Mouse (Mus musculus): ENCODE results near the gene Gaa. TPM values are rescaled to one million over a fixed set of nuclear protein-coding genes. Genes with fewer than 3 reads are reported as not detected.
A peak's percentile ranks its signal among the peaks of the same experiment; 100 is the strongest.
"Not testable (repeated sequence)": the region's sequence is repeated elsewhere in the genome, so short reads cannot be mapped to it uniquely, and the experiment has no call there.

Gaa gene
- polyA plus RNA-seq, 1 experiment from 2014 or later: 74.7 TPM

DNA sequence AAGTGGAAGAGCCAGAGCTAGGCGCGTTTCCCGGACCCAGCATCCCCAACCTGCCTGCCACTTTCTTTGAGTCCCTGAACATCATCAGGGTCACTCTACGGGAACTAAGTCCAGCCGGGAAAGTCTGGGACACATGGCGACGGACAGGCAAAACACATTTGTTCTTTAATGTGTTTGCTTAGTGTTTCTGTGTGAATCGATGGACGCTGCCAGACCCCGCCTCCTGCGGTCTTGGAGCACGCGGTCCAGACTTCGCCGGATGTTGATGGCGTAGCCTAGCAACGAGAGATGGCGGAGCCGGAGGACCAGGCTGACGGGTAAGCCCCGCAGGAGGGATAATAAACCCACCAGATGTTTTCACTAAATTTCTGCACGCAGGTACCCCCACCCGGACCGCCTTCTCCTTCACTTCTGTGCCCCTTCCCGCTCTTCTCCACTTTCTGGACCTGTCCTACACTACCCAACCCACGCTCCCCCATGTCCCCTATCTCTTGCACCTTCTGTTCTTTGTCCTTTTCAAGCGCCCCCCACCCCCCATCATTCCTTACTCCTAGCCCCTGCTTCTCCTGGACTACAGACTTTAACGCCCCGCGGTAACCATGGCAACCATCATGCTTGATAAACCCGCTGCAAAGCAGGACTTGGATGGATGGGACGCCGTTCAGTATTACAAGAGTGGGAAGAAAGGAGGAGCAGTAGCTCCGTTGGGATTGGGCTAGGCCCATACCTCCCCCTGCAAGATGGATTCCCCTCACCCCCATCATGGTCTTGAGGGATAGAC, 38.7 kb upstream of the Gaa start:
- under 1% methylated on average over 34 of the region's 34 CpGs for WGBS
- Histone ChIP-seq H3K4me3 (replicated peaks; ENCODE audit: low read length) (peak overlapping the region; percentile 77), H3K4me1 (ENCODE audit: control insufficient read depth, insufficient read depth, low read length) (peaks cover 17% of the 10 kb centered on the region), H3K36me3 (ENCODE audit: control insufficient read depth, insufficient read depth, low read length) (no peaks in the 10 kb centered on the region), H3K27ac (ENCODE audit: low read length) (peak overlapping the region; percentile 31; the same call in 1 of the 2 replicates), H3K9ac (ENCODE audit: low read length) (peak overlapping the region; percentile 81), H3K4me2 (ENCODE audit: low read depth, low read length) (peak overlapping the region; percentile 95), H3K27me3 (ENCODE audit: control insufficient read depth, insufficient read depth, low read length) (peaks cover 2% of the 10 kb centered on the region; the same call in 1 of the 2 replicates), H3K9me3 (replicated peaks; ENCODE audit: control insufficient read depth, low read length) (no peaks in the 10 kb centered on the region)
- ATAC-seq (ENCODE audit: insufficient read depth, low FRiP score): peak; percentile 73; the same call in 1 of the 2 replicates

DNA sequence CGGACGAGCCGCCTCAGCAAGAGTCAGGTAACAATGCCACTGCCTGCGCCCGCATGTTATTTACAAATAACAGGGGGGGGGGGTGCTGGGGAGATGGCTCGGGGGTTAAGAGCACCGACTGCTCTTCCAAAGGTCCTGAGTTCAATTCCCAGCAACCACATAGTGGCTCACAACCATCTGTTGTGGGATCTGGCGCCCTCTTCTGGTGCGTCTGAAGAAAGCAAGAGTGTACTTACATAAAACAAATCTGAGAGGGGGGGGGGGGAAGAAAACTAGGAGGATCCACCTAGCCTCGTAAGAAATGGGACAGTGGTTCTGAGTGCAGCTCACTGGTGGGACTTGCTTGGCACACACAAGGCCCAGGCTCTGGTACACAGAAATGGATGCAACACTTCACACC, 32.9 kb upstream of the Gaa start:
- Histone ChIP-seq H3K27me3 (ENCODE audit: control insufficient read depth, insufficient read depth, low read length) (no peaks in the 10 kb centered on the region), H3K4me3 (replicated peaks; ENCODE audit: low read length) (no peak overlapping the region), H3K4me1 (ENCODE audit: control insufficient read depth, insufficient read depth, low read length) (0 out of 2 replicates have a peak, but pooled peaks cover 3% of the 10 kb centered on the region), H3K36me3 (ENCODE audit: control insufficient read depth, insufficient read depth, low read length) (no peaks in the 10 kb centered on the region), H3K4me2 (ENCODE audit: low read depth, low read length) (no peak overlapping the region), H3K9ac (ENCODE audit: low read length) (no peak overlapping the region), H3K9me3 (replicated peaks; ENCODE audit: control insufficient read depth, low read length) (no peaks in the 10 kb centered on the region), H3K27ac (ENCODE audit: low read length) (no peak overlapping the region)
- ATAC-seq (ENCODE audit: insufficient read depth, low FRiP score): no peak
- WGBS: 92% methylated on average over 10 of the region's 10 CpGs

DNA sequence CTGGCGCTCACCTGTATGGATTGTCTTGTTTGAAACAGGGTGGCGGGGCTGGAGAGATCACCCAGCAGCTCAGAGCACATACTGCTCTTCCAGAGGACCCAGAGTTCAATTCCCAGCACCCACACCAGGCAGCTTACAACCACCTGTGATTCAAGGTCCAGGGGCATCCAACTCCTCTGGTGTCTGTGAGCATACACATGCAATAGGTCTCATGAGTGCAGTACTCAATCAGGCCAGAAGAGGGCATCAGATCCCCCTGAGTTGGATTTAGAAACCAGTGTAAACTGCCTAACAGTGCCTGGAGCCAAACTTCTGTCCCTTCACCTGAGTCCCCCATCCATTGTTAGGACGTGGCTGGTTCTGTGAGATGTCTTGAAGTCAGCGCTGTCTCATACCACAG, 32.1 kb upstream of the Gaa start:
- H3K4me2 ChIP-seq (ENCODE audit: low read depth, low read length): no peak overlapping the region
- H3K27me3 ChIP-seq (ENCODE audit: control insufficient read depth, insufficient read depth, low read length): no peaks in the 10 kb centered on the region

DNA sequence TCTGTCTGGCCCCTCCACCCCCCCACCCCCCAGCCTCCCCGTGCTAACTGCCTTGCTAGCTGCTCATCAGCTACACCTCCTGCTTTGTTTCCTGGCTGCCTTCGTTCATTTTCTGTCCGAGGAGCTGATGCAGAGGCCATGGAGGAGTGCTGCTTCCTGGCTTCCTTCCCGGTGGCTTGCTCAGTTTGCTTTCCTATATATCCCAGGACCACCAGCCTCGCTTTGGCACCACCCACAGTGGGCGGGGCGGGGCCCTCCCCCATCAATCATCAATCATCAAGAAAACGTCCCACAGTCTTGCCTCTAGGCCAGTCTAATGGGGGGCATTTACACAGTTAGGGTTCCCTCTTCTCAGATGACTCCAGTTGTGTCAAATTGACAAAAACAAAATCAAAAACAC, 31.3 kb upstream of the Gaa start:
- Histone ChIP-seq H3K4me3 (replicated peaks; ENCODE audit: low read length) (no peak overlapping the region), H3K4me2 (ENCODE audit: low read depth, low read length) (no peak overlapping the region), H3K9ac (ENCODE audit: low read length) (no peak overlapping the region), H3K4me1 (ENCODE audit: control insufficient read depth, insufficient read depth, low read length) (0 out of 2 replicates have a peak, but pooled peaks cover 3% of the 10 kb centered on the region), H3K9me3 (replicated peaks; ENCODE audit: control insufficient read depth, low read length) (no peaks in the 10 kb centered on the region), H3K27me3 (ENCODE audit: control insufficient read depth, insufficient read depth, low read length) (no peaks in the 10 kb centered on the region), H3K27ac (ENCODE audit: low read length) (no peak overlapping the region), H3K36me3 (ENCODE audit: control insufficient read depth, insufficient read depth, low read length) (no peaks in the 10 kb centered on the region)
- 25% methylated on average over 8 of the region's 8 CpGs for WGBS
- ATAC-seq (ENCODE audit: insufficient read depth, low FRiP score): no peak

More for the DNA sequence above, 32.1 kb upstream of the Gaa start:
- 79% methylated on average over 4 of the region's 4 CpGs for WGBS
- no peaks in the 10 kb centered on the region for H3K36me3 ChIP-seq (ENCODE audit: control insufficient read depth, insufficient read depth, low read length)
- no peak overlapping the region for H3K4me3 ChIP-seq (replicated peaks; ENCODE audit: low read length)
- 0 out of 2 replicates have a peak, but pooled peaks cover 3% of the 10 kb centered on the region for H3K4me1 ChIP-seq (ENCODE audit: control insufficient read depth, insufficient read depth, low read length)
- H3K9ac ChIP-seq (ENCODE audit: low read length): no peak overlapping the region
- H3K27ac ChIP-seq (ENCODE audit: low read length): no peak overlapping the region
- no peaks in the 10 kb centered on the region for H3K9me3 ChIP-seq (replicated peaks; ENCODE audit: control insufficient read depth, low read length)
- no peak for ATAC-seq (ENCODE audit: insufficient read depth, low FRiP score)

DNA sequence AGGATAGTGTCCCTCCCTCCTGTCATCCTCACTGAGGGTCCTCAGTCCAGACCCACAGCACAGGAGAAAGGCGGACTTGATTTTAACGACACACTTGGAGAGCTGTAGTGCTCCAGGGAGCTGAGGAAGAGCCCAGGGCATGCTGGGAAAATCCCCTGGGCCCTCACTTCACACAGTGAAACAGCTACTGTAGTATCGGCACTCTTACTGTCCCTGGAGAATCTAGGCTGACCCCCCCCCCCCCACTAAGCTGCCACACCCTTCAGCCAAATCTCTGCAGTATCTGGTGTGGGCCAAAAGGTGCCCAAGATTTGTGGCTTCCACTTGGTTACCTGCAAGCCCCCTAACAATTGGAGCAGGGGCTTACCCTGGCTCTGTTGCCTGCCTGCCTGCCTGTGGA, 30.7 kb upstream of the Gaa start:
- H3K9me3 ChIP-seq (replicated peaks; ENCODE audit: control insufficient read depth, low read length): no peaks in the 10 kb centered on the region
- H3K27ac ChIP-seq (ENCODE audit: low read length): no peak overlapping the region
- no peak overlapping the region for H3K4me2 ChIP-seq (ENCODE audit: low read depth, low read length)
- 0 out of 2 replicates have a peak, but pooled peaks cover 3% of the 10 kb centered on the region for H3K4me1 ChIP-seq (ENCODE audit: control insufficient read depth, insufficient read depth, low read length)
- H3K9ac ChIP-seq (ENCODE audit: low read length): no peak overlapping the region
- WGBS: 54% methylated on average over 3 of the region's 3 CpGs
- no peak for ATAC-seq (ENCODE audit: insufficient read depth, low FRiP score)
- H3K36me3 ChIP-seq (ENCODE audit: control insufficient read depth, insufficient read depth, low read length): no peaks in the 10 kb centered on the region
- no peak overlapping the region for H3K4me3 ChIP-seq (replicated peaks; ENCODE audit: low read length)
- no peaks in the 10 kb centered on the region for H3K27me3 ChIP-seq (ENCODE audit: control insufficient read depth, insufficient read depth, low read length)

DNA sequence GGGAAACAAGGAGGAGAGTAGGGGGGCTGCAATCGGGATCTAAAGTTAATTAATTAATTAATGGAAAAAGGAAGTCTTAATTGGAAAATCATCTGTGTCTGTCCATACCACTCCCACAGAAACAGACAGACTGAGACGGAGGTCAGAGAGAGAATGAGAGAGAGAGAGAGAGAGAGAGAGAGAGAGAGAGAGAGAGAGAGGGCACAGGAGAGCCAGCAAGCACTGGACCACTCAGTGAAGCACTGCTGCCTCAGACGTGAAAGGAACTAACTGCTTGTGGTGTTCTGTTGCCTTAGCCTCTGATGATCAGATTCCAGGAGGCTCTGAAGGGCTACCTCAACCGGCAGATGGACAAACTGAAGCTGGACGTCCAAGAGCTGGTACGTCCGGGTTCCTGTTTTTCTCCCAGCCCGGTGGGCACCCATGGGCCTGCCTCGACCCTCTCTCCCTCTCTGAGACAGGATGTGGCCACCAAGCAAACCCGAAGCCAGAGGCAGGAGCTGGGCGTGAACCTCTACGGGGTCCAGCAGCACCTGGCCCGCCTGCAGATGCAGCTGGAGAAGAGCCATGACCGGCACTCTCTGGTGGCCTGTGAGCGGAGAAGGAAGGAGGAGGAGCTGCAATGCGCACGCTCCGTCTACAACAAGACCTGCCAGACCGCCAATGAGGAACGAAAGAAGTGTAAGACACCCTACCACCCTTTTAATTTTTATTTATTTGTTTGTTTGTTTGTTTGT, 30.0 kb upstream of the Gaa start:
- no peak overlapping the region; the same call in 1 of the 2 replicates for H3K27ac ChIP-seq (ENCODE audit: low read length)
- ATAC-seq (ENCODE audit: insufficient read depth, low FRiP score): peak; percentile 46; the same call in 1 of the 2 replicates

DNA sequence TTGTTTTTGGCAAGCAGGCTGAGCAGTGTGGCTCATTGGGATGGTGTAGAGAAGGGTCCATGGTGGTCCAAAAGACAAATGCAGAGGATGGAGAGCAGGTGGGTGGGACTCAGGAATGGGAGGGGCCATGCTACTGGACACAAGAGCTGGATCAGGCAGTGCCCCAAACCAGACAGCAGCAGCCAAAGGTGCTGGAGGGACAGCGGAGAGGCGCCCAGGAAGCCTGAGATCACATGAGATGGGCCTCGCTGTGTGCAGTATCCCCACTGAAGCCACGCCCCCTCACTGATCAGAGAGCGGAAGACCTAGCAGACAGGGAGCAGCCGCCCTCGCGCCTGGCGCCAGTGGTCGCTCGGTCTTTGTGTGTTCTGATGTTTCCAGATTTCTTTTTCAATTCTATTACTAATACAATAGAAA, 29.4 kb upstream of the Gaa start:
- peak overlapping the region; percentile 70 for H3K9ac ChIP-seq (ENCODE audit: low read length)
- no peaks in the 10 kb centered on the region for H3K36me3 ChIP-seq (ENCODE audit: control insufficient read depth, insufficient read depth, low read length)
- ATAC-seq (ENCODE audit: insufficient read depth, low FRiP score): peak; percentile 65
- peak overlapping the region; percentile 6; the same call in 1 of the 2 replicates for H3K27ac ChIP-seq (ENCODE audit: low read length)
- peak overlapping the region; percentile 59 for H3K4me2 ChIP-seq (ENCODE audit: low read depth, low read length)
- no peaks in the 10 kb centered on the region for H3K9me3 ChIP-seq (replicated peaks; ENCODE audit: control insufficient read depth, low read length)
- WGBS: 7% methylated on average over 11 of the region's 11 CpGs
- 0 out of 2 replicates have a peak, but pooled peaks cover 3% of the 10 kb centered on the region for H3K4me1 ChIP-seq (ENCODE audit: control insufficient read depth, insufficient read depth, low read length)
- no peaks in the 10 kb centered on the region for H3K27me3 ChIP-seq (ENCODE audit: control insufficient read depth, insufficient read depth, low read length)
- peak overlapping the region; percentile 37 for H3K4me3 ChIP-seq (replicated peaks; ENCODE audit: low read length)

More for the DNA sequence above, 30.0 kb upstream of the Gaa start:
- Histone ChIP-seq H3K9me3 (replicated peaks; ENCODE audit: control insufficient read depth, low read length) (no peaks in the 10 kb centered on the region), H3K9ac (ENCODE audit: low read length) (peak overlapping the region; percentile 70), H3K36me3 (ENCODE audit: control insufficient read depth, insufficient read depth, low read length) (no peaks in the 10 kb centered on the region), H3K4me2 (ENCODE audit: low read depth, low read length) (peak overlapping the region; percentile 59), H3K4me1 (ENCODE audit: control insufficient read depth, insufficient read depth, low read length) (0 out of 2 replicates have a peak, but pooled peaks cover 3% of the 10 kb centered on the region), H3K4me3 (replicated peaks; ENCODE audit: low read length) (peak overlapping the region; percentile 37), H3K27me3 (ENCODE audit: control insufficient read depth, insufficient read depth, low read length) (no peaks in the 10 kb centered on the region)
- WGBS: 26% methylated on average over 20 of the region's 20 CpGs

DNA sequence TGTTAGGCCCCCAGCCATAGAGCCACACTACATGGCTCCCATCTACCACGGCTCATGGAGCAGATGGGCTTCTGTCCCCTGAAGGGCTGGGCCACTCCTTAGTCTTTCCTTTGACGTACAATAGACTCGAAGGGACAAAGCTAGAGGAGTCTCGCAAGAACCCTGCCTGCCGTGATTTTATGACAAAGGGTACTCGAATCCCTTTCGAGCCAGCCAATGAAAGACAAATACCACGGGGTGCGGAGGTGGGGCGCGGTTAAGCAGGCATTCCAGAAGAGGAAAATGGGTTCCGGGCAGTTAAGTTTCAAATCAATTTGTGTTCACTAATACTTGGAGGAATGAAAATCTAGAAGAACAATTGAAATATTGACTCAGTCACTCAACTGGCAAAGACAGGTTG, 28.2 kb upstream of the Gaa start:
- H3K4me2 ChIP-seq (ENCODE audit: low read depth, low read length): no peak overlapping the region
- H3K4me1 ChIP-seq (ENCODE audit: control insufficient read depth, insufficient read depth, low read length): 0 out of 2 replicates have a peak, but pooled peaks cover 3% of the 10 kb centered on the region
- H3K36me3 ChIP-seq (ENCODE audit: control insufficient read depth, insufficient read depth, low read length): no peaks in the 10 kb centered on the region
- no peak overlapping the region for H3K4me3 ChIP-seq (replicated peaks; ENCODE audit: low read length)
- no peak for ATAC-seq (ENCODE audit: insufficient read depth, low FRiP score)
- H3K27me3 ChIP-seq (ENCODE audit: control insufficient read depth, insufficient read depth, low read length): no peaks in the 10 kb centered on the region
- no peak overlapping the region for H3K9ac ChIP-seq (ENCODE audit: low read length)
- no peaks in the 10 kb centered on the region for H3K9me3 ChIP-seq (replicated peaks; ENCODE audit: control insufficient read depth, low read length)
- H3K27ac ChIP-seq (ENCODE audit: low read length): peak overlapping the region; percentile 18; the same call in 1 of the 2 replicates
- WGBS: 73% methylated on average over 12 of the region's 12 CpGs

DNA sequence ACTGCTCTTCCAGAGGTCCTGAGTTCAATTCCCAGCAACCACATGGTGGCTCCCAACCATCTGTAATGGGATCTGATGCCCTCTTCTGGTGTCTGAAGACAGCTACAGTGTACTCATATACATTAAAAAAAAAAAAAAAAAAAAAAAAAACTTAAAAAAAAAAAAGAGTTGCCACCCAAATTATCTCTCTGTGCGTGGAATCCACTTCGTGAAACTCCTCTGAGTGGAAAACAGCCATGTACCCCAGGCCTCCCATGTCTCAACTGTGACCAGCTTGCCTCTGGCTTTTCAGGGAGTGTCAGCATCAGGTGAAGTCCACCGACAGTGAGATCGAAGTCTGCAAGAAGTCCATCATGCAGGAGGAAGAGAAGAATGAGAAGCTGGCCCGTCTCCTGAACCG, 22.1 kb upstream of the Gaa start:
- WGBS: 93% methylated on average over 6 of the region's 6 CpGs
- not testable (repeated sequence) for H3K27ac ChIP-seq (ENCODE audit: low read length); H3K36me3 ChIP-seq (ENCODE audit: control insufficient read depth, insufficient read depth, low read length); H3K4me3 ChIP-seq (replicated peaks; ENCODE audit: low read length); H3K9me3 ChIP-seq (replicated peaks; ENCODE audit: control insufficient read depth, low read length); H3K4me1 ChIP-seq (ENCODE audit: control insufficient read depth, insufficient read depth, low read length); ATAC-seq (ENCODE audit: insufficient read depth, low FRiP score); H3K4me2 ChIP-seq (ENCODE audit: low read depth, low read length); H3K27me3 ChIP-seq (ENCODE audit: control insufficient read depth, insufficient read depth, low read length); H3K9ac ChIP-seq (ENCODE audit: low read length)
